Mouse (Mus musculus) embryonic facial prominence, embryonic 15.5 days (tissue): ENCODE results near the gene Nsmce4a. TPM values are rescaled to one million over a fixed set of nuclear protein-coding genes. Genes with fewer than 3 reads are reported as not detected.
A peak's percentile ranks its signal among the peaks of the same experiment; 100 is the strongest.
"Not testable (repeated sequence)": the region's sequence is repeated elsewhere in the genome, so short reads cannot be mapped to it uniquely, and the experiment has no call there.

Experiments
- ATAC-seq: fragments of 200-750 bp; cut with Nextera tagmentation; 2 replicates; pipeline ENCODE4 v1.8.0; 2017; ENCODE audit warnings: low read depth, moderate TSS enrichment; ENCODE audit not compliant: insufficient number of reproducible peaks, low FRiP score, low TSS enrichment
- H3K27ac ChIP-seq: fragments of 300-500 bp; sonication (generic); replicated peaks from 2 replicates; pipeline ENCODE4 v1.5.1; 2015; ENCODE audit warnings: mild to moderate bottlenecking, inconsistent platforms
- H3K27me3 ChIP-seq: fragments of 300-500 bp; sonication (generic); 2 replicates; pipeline ENCODE4 v1.6.1; 2015; ENCODE audit warnings: inconsistent platforms
- H3K36me3 ChIP-seq: fragments of 300-500 bp; sonication (generic); 2 replicates; pipeline ENCODE4 v1.6.1; 2015; ENCODE audit warnings: mild to moderate bottlenecking, inconsistent platforms
- H3K4me1 ChIP-seq: fragments of 300-500 bp; sonication (generic); 2 replicates; pipeline ENCODE4 v1.6.1; 2015; ENCODE audit warnings: inconsistent platforms
- H3K4me2 ChIP-seq: fragments of 300-500 bp; sonication (generic); replicated peaks from 2 replicates; pipeline ENCODE4 v1.6.1; 2015; ENCODE audit warnings: mild to moderate bottlenecking, inconsistent platforms
- H3K4me3 ChIP-seq: fragments of 300-500 bp; sonication (generic); replicated peaks from 2 replicates; pipeline ENCODE4 v1.5.1; 2015; ENCODE audit warnings: mild to moderate bottlenecking, inconsistent platforms
- H3K9ac ChIP-seq: fragments of 300-500 bp; sonication (generic); 2 replicates; pipeline ENCODE4 v1.6.1; 2015; ENCODE audit warnings: inconsistent platforms
- H3K9me3 ChIP-seq: fragments of 300-500 bp; sonication (generic); replicated peaks from 2 replicates; pipeline ENCODE4 v1.6.1; 2016; ENCODE audit warnings: inconsistent platforms
- WGBS: fragments of 180-500 bp; shearing (Covaris S2); methylation state at CpG from one replicate; pipeline ENCODE4 v1.1.7; 2015; 5-methylcytosine and 5-hydroxymethylcytosine counted together
- polyA plus RNA-seq: library from polyadenylated mRNA; unstranded; fragments of >200 nt; fragmentation: Nextera tagmentation; extraction: Ambion mirVana; gene quantifications from 2 replicates; pipeline ENCODE4 v1.2.1, GENCODE M21; 2015

The Nsmce4a gene
- polyA plus RNA-seq, 1 experiment from 2014 or later = 128 TPM

- Histone ChIP-seq H3K27me3 (no peaks in the 10 kb centered on the region), H3K9me3 (no peaks in the 10 kb centered on the region), H3K36me3 (no peaks in the 10 kb centered on the region), H3K9ac (no peak overlapping the region), H3K4me2 (no peak overlapping the region), H3K4me1 (no peaks in the 10 kb centered on the region), H3K4me3 (no peak overlapping the region), H3K27ac (no peak overlapping the region)
- no peak for ATAC-seq
- WGBS = 85% methylated on average over 3 of the region's 3 CpGs
Observed at GRCm38 (mm10) chr7:130600074-130600473, 27.2 kb upstream of the Nsmce4a start.

GRCm38 (mm10) chr7:130597546-130597945, 24.6 kb upstream of the Nsmce4a start:
- Histone ChIP-seq H3K36me3 (no peaks in the 10 kb centered on the region), H3K9me3 (no peaks in the 10 kb centered on the region), H3K4me3 (no peak overlapping the region), H3K27me3 (no peaks in the 10 kb centered on the region), H3K27ac (no peak overlapping the region), H3K4me1 (no peaks in the 10 kb centered on the region), H3K9ac (no peak overlapping the region), H3K4me2 (no peak overlapping the region)
- 36% methylated on average over 6 of the region's 6 CpGs for WGBS
- ATAC-seq = no peak

GRCm38 (mm10) chr7:130596079-130596855, 23.3 kb upstream of the Nsmce4a start:
- not testable (repeated sequence) for H3K4me3 ChIP-seq, H3K9me3 ChIP-seq, H3K27me3 ChIP-seq, H3K4me1 ChIP-seq, H3K27ac ChIP-seq, H3K36me3 ChIP-seq, H3K9ac ChIP-seq, H3K4me2 ChIP-seq
- ATAC-seq = peak; percentile 22; the same call in 1 of the 2 replicates
- 50% methylated on average over 9 of the region's 19 CpGs for WGBS

- not testable (repeated sequence) for H3K9me3 ChIP-seq, H3K9ac ChIP-seq, H3K4me2 ChIP-seq, ATAC-seq, H3K36me3 ChIP-seq, H3K4me3 ChIP-seq, H3K27ac ChIP-seq, H3K4me1 ChIP-seq, H3K27me3 ChIP-seq
- WGBS = 55% methylated on average over 8 of the region's 11 CpGs
Observed at GRCm38 (mm10) chr7:130593375-130594239, 20.7 kb upstream of the Nsmce4a start.

- H3K4me3 ChIP-seq, H3K27me3 ChIP-seq, H3K4me1 ChIP-seq, H3K4me2 ChIP-seq, H3K9ac ChIP-seq, H3K9me3 ChIP-seq, H3K36me3 ChIP-seq, H3K27ac ChIP-seq, ATAC-seq: not testable (repeated sequence)
- WGBS = no CpG with 5 or more reads among the region's 11 CpGs
Observed at GRCm38 (mm10) chr7:130592975-130593374, 20.1 kb upstream of the Nsmce4a start.

GRCm38 (mm10) chr7:130590845-130591437, 18.0 kb upstream of the Nsmce4a start:
- no peaks in the 10 kb centered on the region for H3K9me3 ChIP-seq
- no peak overlapping the region for H3K4me3 ChIP-seq
- 61% methylated on average over 8 of the region's 8 CpGs for WGBS
- H3K4me2 ChIP-seq = no peak overlapping the region
- H3K27ac ChIP-seq = no peak overlapping the region
- no peaks in the 10 kb centered on the region for H3K36me3 ChIP-seq
- ATAC-seq = no peak
- H3K4me1 ChIP-seq = no peaks in the 10 kb centered on the region
- no peaks in the 10 kb centered on the region for H3K27me3 ChIP-seq
- H3K9ac ChIP-seq = no peak overlapping the region

GRCm38 (mm10) chr7:130590081-130590828, 17.3 kb upstream of the Nsmce4a start:
- Histone ChIP-seq H3K4me3 (no peak overlapping the region), H3K27ac (no peak overlapping the region)
- 54% methylated on average over 13 of the region's 13 CpGs for WGBS

GRCm38 (mm10) chr7:130586521-130587072, 13.7 kb upstream of the Nsmce4a start:
- Histone ChIP-seq H3K36me3 (no peaks in the 10 kb centered on the region), H3K9me3 (no peaks in the 10 kb centered on the region), H3K4me3 (no peak overlapping the region), H3K4me2 (no peak overlapping the region), H3K27ac (no peak overlapping the region), H3K27me3 (no peaks in the 10 kb centered on the region), H3K9ac (no peak overlapping the region), H3K4me1 (no peaks in the 10 kb centered on the region)
- ATAC-seq = no peak
- 82% methylated on average over 2 of the region's 2 CpGs for WGBS

More at GRCm38 (mm10) chr7:130590081-130590828, 17.3 kb upstream of the Nsmce4a start:
- H3K4me1 ChIP-seq = no peaks in the 10 kb centered on the region
- H3K4me2 ChIP-seq = no peak overlapping the region
- no peak for ATAC-seq
- H3K36me3 ChIP-seq = no peaks in the 10 kb centered on the region
- H3K9ac ChIP-seq = no peak overlapping the region
- H3K27me3 ChIP-seq = no peaks in the 10 kb centered on the region
- H3K9me3 ChIP-seq = no peaks in the 10 kb centered on the region

- ATAC-seq = no peak
- Histone ChIP-seq H3K36me3 (no peaks in the 10 kb centered on the region), H3K4me3 (no peak overlapping the region), H3K4me2 (no peak overlapping the region), H3K4me1 (peaks cover 25% of the 10 kb centered on the region), H3K9me3 (no peaks in the 10 kb centered on the region), H3K9ac (no peak overlapping the region), H3K27me3 (no peaks in the 10 kb centered on the region), H3K27ac (no peak overlapping the region; the same call in 1 of the 2 replicates)
- WGBS = 61% methylated on average over 5 of the region's 5 CpGs
Observed at GRCm38 (mm10) chr7:130578607-130579006, 5.7 kb upstream of the Nsmce4a start.

- 86% methylated on average over 2 of the region's 2 CpGs for WGBS
Observed at GRCm38 (mm10) chr7:130578066-130578465, 5.1 kb upstream of the Nsmce4a start.

More at GRCm38 (mm10) chr7:130578066-130578465, 5.1 kb upstream of the Nsmce4a start:
- Histone ChIP-seq H3K27ac (peak overlapping the region; percentile 85), H3K36me3 (no peaks in the 10 kb centered on the region), H3K4me1 (peaks cover 25% of the 10 kb centered on the region), H3K4me2 (no peak overlapping the region), H3K9ac (no peak overlapping the region), H3K27me3 (no peaks in the 10 kb centered on the region), H3K9me3 (no peaks in the 10 kb centered on the region), H3K4me3 (no peak overlapping the region)
- no peak for ATAC-seq
